Comparison of ENCODE assay signal across 9 mouse cellular contexts in genomic region chr15:80064965-80065364, GRCm38 (mm10).
"Had no signal": no experiment of that assay in that cellular context is flagged by ENCODE, and none has a peak within 500 bp of the region (broad histone marks: within the 10 kb centered on the region; RNA-seq: fewer than 3 reads in every experiment).

No protein-coding gene starts in this region.

- H3K4me3 ChIP-seq: kidney, embryonic 15.5 days; limb, embryonic 13.5 days; liver, embryonic 12.5 days; midbrain, embryonic 10.5 days; myocyte; neural tube, embryonic 15.5 days had no signal

- ATAC-seq: liver, embryonic 12.5 days had no signal

- H3K4me1 ChIP-seq: neural tube, embryonic 15.5 days had no signal

- H3K4me2 ChIP-seq: kidney, embryonic 15.5 days; limb, embryonic 13.5 days; liver, embryonic 12.5 days; lung, embryonic 14.5 days; neural tube, embryonic 15.5 days had no signal

- H3K27me3 ChIP-seq: kidney, embryonic 15.5 days; limb, embryonic 13.5 days; neural tube, embryonic 15.5 days had no signal

- H3K36me3 ChIP-seq: kidney, embryonic 15.5 days; limb, embryonic 13.5 days; liver, embryonic 12.5 days; midbrain, embryonic 10.5 days; neural tube, embryonic 15.5 days had no signal

- H3K27ac ChIP-seq: kidney, embryonic 15.5 days; limb, embryonic 13.5 days; liver, embryonic 12.5 days; midbrain, embryonic 10.5 days; neural tube, embryonic 15.5 days; stomach, postnatal 0 days had no signal

- H3K9me3 ChIP-seq: kidney, embryonic 15.5 days; limb, embryonic 13.5 days; liver, embryonic 12.5 days; midbrain, embryonic 10.5 days; neural tube, embryonic 15.5 days had no signal

- H3K9ac ChIP-seq: kidney, embryonic 15.5 days; limb, embryonic 13.5 days; liver, embryonic 12.5 days; lung, embryonic 14.5 days; neural tube, embryonic 15.5 days had no signal

- DNase-seq: right cerebral cortex, adult 18-20 months had no signal
